Mouse (Mus musculus): ENCODE data around the gene Aldh2.

- no peak for TF ChIP-seq CTCF (IDR thresholded peaks at IDR 0.05; ENCODE audit: control insufficient read depth, insufficient read depth, insufficient replicate concordance, low read depth, low read length)
- no peak for TF ChIP-seq POLR2A (IDR thresholded peaks at IDR 0.05; ENCODE audit: control insufficient read depth, low read depth, low read length)
Observed at GRCm38 (mm10) chr5:121596226-121596625, 2.6 kb upstream of the Aldh2 start.
